Mouse (Mus musculus): ENCODE measurements around the gene Fance. TPM values are rescaled to one million over a fixed set of nuclear protein-coding genes. Genes with fewer than 3 reads are reported as not detected.
A peak's percentile ranks its signal among the peaks of the same experiment; 100 is the strongest.

The Fance gene
- total RNA-seq, 2 experiments from 2014 or later: 21.5 to 26.1 TPM

- no peak for TF ChIP-seq CTCF (IDR thresholded peaks at IDR 0.05)
- H3K27ac ChIP-seq: no peak overlapping the region
- intact Hi-C loops (cut with DNase I): no loop called here
- peak overlapping the region; percentile 19 for H3K4me3 ChIP-seq
- DNase-seq (ENCODE audit: extremely low spot score in 1 of 2, low spot score in 2 of 2): peak; percentile 57 to 66
Measured at GRCm38 (mm10) chr17:28341091-28341490, 27.8 kb downstream of the Fance start.

- no peak for TF ChIP-seq CTCF (IDR thresholded peaks at IDR 0.05)
- H3K27ac ChIP-seq: no peak overlapping the region
- DNase-seq (ENCODE audit: extremely low spot score in 1 of 2, low spot score in 2 of 2): no peak
- no peak overlapping the region for H3K4me3 ChIP-seq
- intact Hi-C loops (cut with DNase I): no loop called here
Measured at GRCm38 (mm10) chr17:28344050-28344607, 30.8 kb downstream of the Fance start.

- Histone ChIP-seq H3K27ac (no peak overlapping the region), H3K4me3 (no peak overlapping the region)
- no peak for DNase-seq (ENCODE audit: extremely low spot score in 1 of 2, low spot score in 2 of 2)
- TF ChIP-seq CTCF (IDR thresholded peaks at IDR 0.05): no peak
- intact Hi-C loops (cut with DNase I): no loop called here
Measured at GRCm38 (mm10) chr17:28344670-28345069, 31.4 kb downstream of the Fance start.

DNA sequence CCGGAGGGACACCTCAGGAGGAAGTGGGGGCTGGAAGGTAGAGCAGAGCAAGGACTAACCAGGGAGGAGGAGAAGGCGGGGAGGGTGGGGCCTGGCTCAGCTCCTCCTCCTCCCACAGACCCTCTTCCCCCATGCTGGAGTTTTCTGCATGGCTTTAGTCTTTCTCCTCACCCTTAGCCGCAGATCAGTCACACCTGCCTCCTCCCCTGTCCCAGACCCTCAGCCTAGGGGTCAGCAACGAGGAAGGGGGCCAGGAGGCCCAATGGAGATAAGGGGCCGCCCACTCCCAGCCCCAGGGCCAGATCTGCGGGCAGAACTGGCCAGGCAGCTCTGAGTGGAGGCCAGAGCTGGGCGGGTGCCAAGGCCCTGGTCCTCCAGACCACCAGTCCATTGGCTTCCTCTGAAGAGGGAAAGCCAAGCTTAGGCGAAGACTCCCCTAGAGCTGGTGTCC lies 32.0 kb downstream of the Fance start:
- intact Hi-C loops (cut with DNase I): no loop called here
- Histone ChIP-seq H3K4me3 (no peak overlapping the region), H3K27ac (no peak overlapping the region)
- TF ChIP-seq CTCF (IDR thresholded peaks at IDR 0.05): no peak
- DNase-seq (ENCODE audit: extremely low spot score in 1 of 2, low spot score in 2 of 2): no peak

- no peak for TF ChIP-seq CTCF (IDR thresholded peaks at IDR 0.05)
Measured at GRCm38 (mm10) chr17:28345882-28346281, 32.6 kb downstream of the Fance start.

DNA sequence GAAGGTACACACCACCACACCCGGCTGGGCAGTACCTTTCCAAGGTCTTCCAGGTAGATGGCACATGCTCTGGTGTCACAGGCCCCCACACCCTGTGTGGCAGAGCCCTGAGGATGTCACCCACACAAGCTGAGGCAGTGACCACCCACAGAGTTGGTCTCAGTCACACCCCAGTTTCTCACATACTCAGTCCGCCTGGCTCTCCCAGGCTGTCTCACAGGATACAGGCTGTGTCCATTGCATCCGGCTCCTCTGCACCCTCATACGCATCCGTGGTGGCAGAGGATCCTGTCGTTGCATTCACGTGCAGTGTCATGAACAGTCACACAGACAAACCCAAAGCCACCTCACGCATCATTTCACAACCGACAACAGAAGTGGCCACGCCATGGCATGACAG lies 34.0 kb downstream of the Fance start:
- no peak for TF ChIP-seq CTCF (IDR thresholded peaks at IDR 0.05)
- no peak for DNase-seq (ENCODE audit: extremely low spot score in 1 of 2, low spot score in 2 of 2)
- intact Hi-C loops (cut with DNase I): no loop called here
- Histone ChIP-seq H3K27ac (no peak overlapping the region), H3K4me3 (no peak overlapping the region)

More at GRCm38 (mm10) chr17:28345882-28346281, 32.6 kb downstream of the Fance start:
- Histone ChIP-seq H3K4me3 (no peak overlapping the region), H3K27ac (no peak overlapping the region)
- intact Hi-C loops (cut with DNase I): no loop called here
- no peak for DNase-seq (ENCODE audit: extremely low spot score in 1 of 2, low spot score in 2 of 2)

DNA sequence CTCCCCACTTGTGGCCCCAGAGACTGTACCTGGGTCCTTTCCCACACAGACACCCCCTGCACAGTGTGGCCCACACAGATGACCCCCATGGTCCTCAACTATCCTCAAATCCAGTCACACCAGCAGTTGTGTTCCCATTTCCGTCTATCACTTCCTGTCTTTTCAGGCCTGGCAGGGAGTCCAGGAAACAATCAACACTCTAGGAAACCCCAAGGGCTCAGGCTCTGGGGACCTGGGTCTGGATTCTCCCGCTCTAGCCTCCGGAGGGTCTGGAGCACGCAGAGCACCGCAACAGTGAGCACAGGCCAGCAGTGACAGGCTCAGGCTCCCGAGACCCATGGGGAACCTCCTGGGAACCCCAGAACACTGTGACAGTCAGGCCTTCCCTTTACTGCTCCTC lies 34.9 kb downstream of the Fance start:
- no peak for TF ChIP-seq CTCF (IDR thresholded peaks at IDR 0.05)
- H3K4me3 ChIP-seq: no peak overlapping the region
- H3K27ac ChIP-seq: no peak overlapping the region
- DNase-seq (ENCODE audit: extremely low spot score in 1 of 2, low spot score in 2 of 2): no peak
- intact Hi-C loops (cut with DNase I): no loop called here

GRCm38 (mm10) chr17:28349264-28349880 lies 36.1 kb downstream of the Fance start:
- DNase-seq (ENCODE audit: extremely low spot score in 1 of 2, low spot score in 2 of 2): no peak
- intact Hi-C loops (cut with DNase I): no loop called here
- no peak for TF ChIP-seq CTCF (IDR thresholded peaks at IDR 0.05)
- H3K27ac ChIP-seq: no peak overlapping the region
- peak overlapping the region; percentile 52; the same call in 1 of the 2 replicates for H3K4me3 ChIP-seq

DNA sequence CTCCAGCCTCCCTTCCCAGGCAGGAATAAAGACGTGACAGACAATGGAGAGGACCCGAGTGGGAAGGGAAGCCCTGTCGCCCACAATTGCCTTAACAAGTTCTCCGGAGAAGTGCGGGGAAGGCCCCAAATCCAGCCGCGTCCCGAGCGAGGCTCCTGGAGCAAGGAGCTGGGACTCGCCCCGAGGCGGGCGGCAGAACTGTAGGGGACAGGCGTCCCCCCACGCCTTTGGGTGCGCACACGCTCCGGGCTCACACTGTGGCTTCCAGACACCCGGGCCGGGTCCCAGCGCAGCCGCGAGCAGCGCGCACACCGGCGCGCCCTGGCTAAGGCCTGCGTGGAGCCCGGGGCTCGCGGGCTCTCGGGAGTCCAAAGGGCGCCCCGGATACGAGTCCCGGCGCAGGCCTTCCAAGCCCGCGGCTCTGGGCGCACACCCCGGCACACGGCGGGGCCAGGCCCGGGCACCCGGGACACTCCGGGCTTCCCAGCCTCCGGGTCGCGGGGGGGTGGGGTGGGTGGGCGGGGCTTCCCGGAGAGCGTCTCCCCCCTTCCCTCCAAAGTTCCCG lies 36.7 kb downstream of the Fance start:
- intact Hi-C loops (cut with DNase I): no loop called here
- H3K27ac ChIP-seq: no peak overlapping the region
- TF ChIP-seq CTCF (IDR thresholded peaks at IDR 0.05): no peak
- peak overlapping the region; percentile 52 for H3K4me3 ChIP-seq
- DNase-seq (ENCODE audit: extremely low spot score in 1 of 2, low spot score in 2 of 2): no peak

GRCm38 (mm10) chr17:28350466-28351352 lies 37.4 kb downstream of the Fance start, which contains the start of gene Tead3:
Gene Tead3 (minus strand): TSS chr17:28350817.
- no peak within 1 kb of the TSS for H3K27ac ChIP-seq
- intact Hi-C loops (cut with DNase I): no loop called here
- H3K4me3 ChIP-seq: peak within 1 kb of the TSS; percentile 52
- peak in 1 of 2 experiments; percentile 38 for DNase-seq (ENCODE audit: extremely low spot score in 1 of 2, low spot score in 2 of 2)
- no peak; the same call in 1 of the 2 replicates for TF ChIP-seq CTCF (IDR thresholded peaks at IDR 0.05)

DNA sequence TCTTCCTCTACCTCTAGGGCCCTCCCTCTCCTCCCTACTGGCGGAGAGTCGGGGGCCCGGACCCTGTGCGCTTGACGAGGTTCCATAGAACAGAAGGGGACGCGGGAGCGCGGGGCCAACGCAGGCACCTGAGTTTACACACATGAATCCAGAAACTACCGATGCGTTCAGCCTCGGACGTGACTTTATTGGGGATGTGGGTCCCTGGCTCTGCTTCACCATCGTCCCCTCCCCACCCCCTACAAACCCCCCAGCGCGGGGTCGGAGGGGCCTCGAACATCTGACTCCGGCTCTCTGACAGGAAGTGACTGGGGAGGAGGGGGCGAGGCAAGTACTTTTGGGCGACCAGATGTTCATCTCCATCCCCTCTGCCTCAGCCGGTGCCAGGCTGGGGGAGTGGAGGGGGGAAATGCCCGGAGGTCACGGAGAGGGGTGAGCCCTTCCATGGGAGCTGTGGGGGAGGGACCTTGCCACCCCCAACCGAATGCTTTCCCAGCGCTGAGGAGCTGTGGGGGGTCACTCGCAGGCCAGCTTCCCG lies 38.1 kb downstream of the Fance start:
- DNase-seq (ENCODE audit: extremely low spot score in 1 of 2, low spot score in 2 of 2): no peak
- H3K4me3 ChIP-seq: peak overlapping the region; percentile 52
- TF ChIP-seq CTCF (IDR thresholded peaks at IDR 0.05): no peak
- no peak overlapping the region for H3K27ac ChIP-seq
- intact Hi-C loops (cut with DNase I): no loop called here
